Mouse (Mus musculus): ENCODE data around the gene Eml1. TPM values are rescaled to one million over a fixed set of nuclear protein-coding genes. Genes with fewer than 3 reads are reported as not detected.
"Not testable (repeated sequence)": the region's sequence is repeated elsewhere in the genome, so short reads cannot be mapped to it uniquely, and the experiment has no call there.

The Eml1 gene
- polyA plus RNA-seq, 1 experiment from 2014 or later, result 92.4 TPM

GRCm38 (mm10) chr12:108505846-108506245 is 135.1 kb downstream of the Eml1 start:
- ATAC-seq (ENCODE audit: low FRiP score, low TSS enrichment), result no peak
- no peak overlapping the region for H3K4me2 ChIP-seq (replicated peaks; ENCODE audit: low read depth, low read length)
- H3K4me1 ChIP-seq (ENCODE audit: insufficient read depth, low read length), result peaks cover 7% of the 10 kb centered on the region
- WGBS, result 82% methylated on average over 2 of the region's 2 CpGs
- no peak overlapping the region for H3K9ac ChIP-seq (replicated peaks; ENCODE audit: low read length)
- H3K4me3 ChIP-seq (ENCODE audit: low read length), result no peak overlapping the region
- no peak overlapping the region for H3K27ac ChIP-seq (ENCODE audit: low read length)
- H3K36me3 ChIP-seq (ENCODE audit: insufficient read depth, low read length), result peaks cover 3% of the 10 kb centered on the region; the same call in 1 of the 2 replicates
- no peaks in the 10 kb centered on the region for H3K9me3 ChIP-seq (ENCODE audit: low read length)
- H3K27me3 ChIP-seq (ENCODE audit: insufficient read depth, low read length), result no peaks in the 10 kb centered on the region

GRCm38 (mm10) chr12:108507046-108507445 is 136.3 kb downstream of the Eml1 start:
- H3K36me3 ChIP-seq (ENCODE audit: insufficient read depth, low read length); H3K27me3 ChIP-seq (ENCODE audit: insufficient read depth, low read length); H3K4me1 ChIP-seq (ENCODE audit: insufficient read depth, low read length); H3K4me3 ChIP-seq (ENCODE audit: low read length); H3K4me2 ChIP-seq (replicated peaks; ENCODE audit: low read depth, low read length); H3K9me3 ChIP-seq (ENCODE audit: low read length); H3K9ac ChIP-seq (replicated peaks; ENCODE audit: low read length); H3K27ac ChIP-seq (ENCODE audit: low read length); ATAC-seq (ENCODE audit: low FRiP score, low TSS enrichment): not testable (repeated sequence)
- WGBS, result 84% methylated on average over 3 of the region's 3 CpGs

- Histone ChIP-seq H3K36me3 (ENCODE audit: insufficient read depth, low read length) (0 out of 2 replicates have a peak, but pooled peaks cover 4% of the 10 kb centered on the region), H3K9me3 (ENCODE audit: low read length) (no peaks in the 10 kb centered on the region), H3K4me3 (ENCODE audit: low read length) (no peak overlapping the region), H3K27ac (ENCODE audit: low read length) (no peak overlapping the region), H3K27me3 (ENCODE audit: insufficient read depth, low read length) (no peaks in the 10 kb centered on the region), H3K9ac (replicated peaks; ENCODE audit: low read length) (no peak overlapping the region), H3K4me1 (ENCODE audit: insufficient read depth, low read length) (no peaks in the 10 kb centered on the region), H3K4me2 (replicated peaks; ENCODE audit: low read depth, low read length) (no peak overlapping the region)
- ATAC-seq (ENCODE audit: low FRiP score, low TSS enrichment), result no peak
- 60% methylated on average over 7 of the region's 7 CpGs for WGBS
Measured at GRCm38 (mm10) chr12:108510571-108510970, 139.8 kb downstream of the Eml1 start.

- Histone ChIP-seq H3K4me3 (ENCODE audit: low read length) (no peak overlapping the region), H3K4me2 (replicated peaks; ENCODE audit: low read depth, low read length) (no peak overlapping the region), H3K27me3 (ENCODE audit: insufficient read depth, low read length) (no peaks in the 10 kb centered on the region), H3K36me3 (ENCODE audit: insufficient read depth, low read length) (0 out of 2 replicates have a peak, but pooled peaks cover 4% of the 10 kb centered on the region), H3K9me3 (ENCODE audit: low read length) (no peaks in the 10 kb centered on the region), H3K9ac (replicated peaks; ENCODE audit: low read length) (no peak overlapping the region), H3K27ac (ENCODE audit: low read length) (no peak overlapping the region), H3K4me1 (ENCODE audit: insufficient read depth, low read length) (no peaks in the 10 kb centered on the region)
- WGBS, result 11% methylated on average over 3 of the region's 3 CpGs
- no peak for ATAC-seq (ENCODE audit: low FRiP score, low TSS enrichment)
Measured at GRCm38 (mm10) chr12:108511009-108511408, 140.3 kb downstream of the Eml1 start.

GRCm38 (mm10) chr12:108515464-108515863 is 144.7 kb downstream of the Eml1 start:
- ATAC-seq (ENCODE audit: low FRiP score, low TSS enrichment), result no peak
- Histone ChIP-seq H3K4me1 (ENCODE audit: insufficient read depth, low read length) (no peaks in the 10 kb centered on the region), H3K4me3 (ENCODE audit: low read length) (no peak overlapping the region), H3K9ac (replicated peaks; ENCODE audit: low read length) (no peak overlapping the region), H3K36me3 (ENCODE audit: insufficient read depth, low read length) (peaks cover 4% of the 10 kb centered on the region; the same call in 1 of the 2 replicates), H3K9me3 (ENCODE audit: low read length) (no peaks in the 10 kb centered on the region), H3K27ac (ENCODE audit: low read length) (no peak overlapping the region), H3K4me2 (replicated peaks; ENCODE audit: low read depth, low read length) (no peak overlapping the region), H3K27me3 (ENCODE audit: insufficient read depth, low read length) (no peaks in the 10 kb centered on the region)
- WGBS, result 94% methylated on average over 12 of the region's 12 CpGs

GRCm38 (mm10) chr12:108519374-108519773 is 148.6 kb downstream of the Eml1 start:
- no peaks in the 10 kb centered on the region for H3K9me3 ChIP-seq (ENCODE audit: low read length)
- H3K9ac ChIP-seq (replicated peaks; ENCODE audit: low read length), result no peak overlapping the region
- H3K36me3 ChIP-seq (ENCODE audit: insufficient read depth, low read length), result peaks cover 19% of the 10 kb centered on the region
- H3K27ac ChIP-seq (ENCODE audit: low read length), result no peak overlapping the region
- no peak overlapping the region for H3K4me2 ChIP-seq (replicated peaks; ENCODE audit: low read depth, low read length)
- no peaks in the 10 kb centered on the region for H3K27me3 ChIP-seq (ENCODE audit: insufficient read depth, low read length)
- no peaks in the 10 kb centered on the region for H3K4me1 ChIP-seq (ENCODE audit: insufficient read depth, low read length)
- H3K4me3 ChIP-seq (ENCODE audit: low read length), result no peak overlapping the region
- ATAC-seq (ENCODE audit: low FRiP score, low TSS enrichment), result no peak
- 64% methylated on average over 8 of the region's 8 CpGs for WGBS

- 43% methylated on average over 8 of the region's 8 CpGs for WGBS
- H3K9ac ChIP-seq (replicated peaks; ENCODE audit: low read length), result no peak overlapping the region
- no peaks in the 10 kb centered on the region for H3K9me3 ChIP-seq (ENCODE audit: low read length)
- no peaks in the 10 kb centered on the region for H3K4me1 ChIP-seq (ENCODE audit: insufficient read depth, low read length)
- no peaks in the 10 kb centered on the region for H3K36me3 ChIP-seq (ENCODE audit: insufficient read depth, low read length)
- no peak for ATAC-seq (ENCODE audit: low FRiP score, low TSS enrichment)
- no peak overlapping the region for H3K4me3 ChIP-seq (ENCODE audit: low read length)
- H3K27ac ChIP-seq (ENCODE audit: low read length), result no peak overlapping the region
- no peaks in the 10 kb centered on the region for H3K27me3 ChIP-seq (ENCODE audit: insufficient read depth, low read length)
- no peak overlapping the region for H3K4me2 ChIP-seq (replicated peaks; ENCODE audit: low read depth, low read length)
Measured at GRCm38 (mm10) chr12:108529214-108529613, 158.5 kb downstream of the Eml1 start.

- Histone ChIP-seq H3K4me1 (ENCODE audit: insufficient read depth, low read length) (no peaks in the 10 kb centered on the region), H3K9me3 (ENCODE audit: low read length) (no peaks in the 10 kb centered on the region), H3K36me3 (ENCODE audit: insufficient read depth, low read length) (0 out of 2 replicates have a peak, but pooled peaks cover 6% of the 10 kb centered on the region), H3K27me3 (ENCODE audit: insufficient read depth, low read length) (no peaks in the 10 kb centered on the region), H3K27ac (ENCODE audit: low read length) (0 out of 2 replicates have a peak overlapping the region, but pooled peaks have one; percentile 32), H3K4me3 (ENCODE audit: low read length) (no peak overlapping the region), H3K4me2 (replicated peaks; ENCODE audit: low read depth, low read length) (no peak overlapping the region), H3K9ac (replicated peaks; ENCODE audit: low read length) (no peak overlapping the region)
- 82% methylated on average over 11 of the region's 11 CpGs for WGBS
- ATAC-seq (ENCODE audit: low FRiP score, low TSS enrichment), result no peak
Measured at GRCm38 (mm10) chr12:108534484-108534883, 163.7 kb downstream of the Eml1 start.

GRCm38 (mm10) chr12:108536461-108536860 is 165.7 kb downstream of the Eml1 start:
- Histone ChIP-seq H3K27me3 (ENCODE audit: insufficient read depth, low read length) (no peaks in the 10 kb centered on the region), H3K4me2 (replicated peaks; ENCODE audit: low read depth, low read length) (no peak overlapping the region), H3K27ac (ENCODE audit: low read length) (no peak overlapping the region), H3K4me1 (ENCODE audit: insufficient read depth, low read length) (no peaks in the 10 kb centered on the region), H3K9me3 (ENCODE audit: low read length) (no peaks in the 10 kb centered on the region), H3K9ac (replicated peaks; ENCODE audit: low read length) (no peak overlapping the region), H3K4me3 (ENCODE audit: low read length) (no peak overlapping the region), H3K36me3 (ENCODE audit: insufficient read depth, low read length) (0 out of 2 replicates have a peak, but pooled peaks cover 6% of the 10 kb centered on the region)
- WGBS, result 74% methylated on average over 10 of the region's 10 CpGs
- ATAC-seq (ENCODE audit: low FRiP score, low TSS enrichment), result no peak

GRCm38 (mm10) chr12:108541088-108541487 is 170.3 kb downstream of the Eml1 start:
- H3K4me2 ChIP-seq (replicated peaks; ENCODE audit: low read depth, low read length), result no peak overlapping the region
- ATAC-seq (ENCODE audit: low FRiP score, low TSS enrichment), result no peak
- no peak overlapping the region for H3K27ac ChIP-seq (ENCODE audit: low read length)
- no peak overlapping the region for H3K4me3 ChIP-seq (ENCODE audit: low read length)
- WGBS, result 28% methylated on average over 6 of the region's 6 CpGs
- H3K36me3 ChIP-seq (ENCODE audit: insufficient read depth, low read length), result no peaks in the 10 kb centered on the region
- H3K27me3 ChIP-seq (ENCODE audit: insufficient read depth, low read length), result no peaks in the 10 kb centered on the region
- H3K4me1 ChIP-seq (ENCODE audit: insufficient read depth, low read length), result peaks cover 4% of the 10 kb centered on the region; the same call in 1 of the 2 replicates
- no peak overlapping the region for H3K9ac ChIP-seq (replicated peaks; ENCODE audit: low read length)
- H3K9me3 ChIP-seq (ENCODE audit: low read length), result no peaks in the 10 kb centered on the region
